ENCODE assay signal across 8 mouse cellular contexts in genomic region chr10:91384372-91384771, GRCm38 (mm10).
DNase-seq lines count a peak whose midpoint lies in the region; ATAC-seq and TF ChIP-seq lines count a peak whose summit lies in the region.

No protein-coding gene starts in this region.

- TF ChIP-seq CTCF in stomach, postnatal 0 days (IDR thresholded peaks at IDR 0.05; ENCODE audit: low read depth), result no peak

- H3K27ac ChIP-seq in stomach, postnatal 0 days (replicated peaks), result no peak overlapping the region
- H3K27ac ChIP-seq in liver, embryonic 11.5 days (ENCODE audit: low read depth, low read length), result no peak overlapping the region

- no peak; the same call in 1 of the 2 replicates for ATAC-seq in stomach, postnatal 0 days (ENCODE audit: low FRiP score, low TSS enrichment)
- no peak for ATAC-seq in liver, embryonic 11.5 days (replicated peaks; ENCODE audit: low FRiP score)

- H3K4me3 ChIP-seq in stomach, postnatal 0 days (ENCODE audit: low read depth, low read length), result no peak overlapping the region
- no peak overlapping the region for H3K4me3 ChIP-seq in liver, embryonic 11.5 days (ENCODE audit: low read depth, low read length)

- H3K9ac ChIP-seq in stomach, postnatal 0 days (ENCODE audit: low read length), result no peak overlapping the region
- H3K9ac ChIP-seq in liver, embryonic 11.5 days (ENCODE audit: low read depth, low read length), result no peak overlapping the region

- 61% methylated on average over 2 of the region's 2 CpGs for WGBS in stomach, postnatal 0 days
- 56% methylated on average over 2 of the region's 2 CpGs for WGBS in liver, embryonic 11.5 days

- H3K27me3 ChIP-seq in stomach, postnatal 0 days (ENCODE audit: control insufficient read depth, insufficient read depth, low read length), result no peaks in the 10 kb centered on the region
- H3K27me3 ChIP-seq in liver, embryonic 11.5 days (replicated peaks; ENCODE audit: control insufficient read depth, insufficient read depth, low read length), result no peaks in the 10 kb centered on the region

- TF ChIP-seq EP300 in stomach, postnatal 0 days (optimal IDR thresholded peaks at IDR 0.05), result no peak

- no peak overlapping the region for H3K4me2 ChIP-seq in stomach, postnatal 0 days (replicated peaks; ENCODE audit: low read depth)
- H3K4me2 ChIP-seq in liver, embryonic 11.5 days, result no peak overlapping the region

- no peaks in the 10 kb centered on the region for H3K9me3 ChIP-seq in stomach, postnatal 0 days (ENCODE audit: control insufficient read depth, low read length)
- no peaks in the 10 kb centered on the region for H3K9me3 ChIP-seq in liver, embryonic 11.5 days (ENCODE audit: control insufficient read depth, low read length)

- DNase-seq in adrenal gland, postnatal 10 days, result peak; percentile 37
- no peak for DNase-seq in adrenal gland, adult 18-20 months (ENCODE audit: low spot score in 2 of 2)
- peak; percentile 1 to 4 for DNase-seq in left cerebral cortex, adult 8-10 months (ENCODE audit: low spot score in 2 of 2)
- no peak for DNase-seq in left cerebral cortex, adult 9 months (ENCODE audit: low spot score in 2 of 2)
- DNase-seq in embryo, embryonic 10.5 days (ENCODE audit: low spot score), result peak; percentile 78
- DNase-seq in left cerebral cortex, postnatal 14 days (ENCODE audit: low spot score in 2 of 2), result peak; percentile 15 to 37
- peak; percentile 38 for DNase-seq in stomach, postnatal 0 days (ENCODE audit: low spot score)
- DNase-seq in liver, embryonic 11.5 days (ENCODE audit: low spot score), result no peak

- no peaks in the 10 kb centered on the region for H3K4me1 ChIP-seq in stomach, postnatal 0 days (replicated peaks; ENCODE audit: control insufficient read depth, insufficient read depth)
- H3K4me1 ChIP-seq in liver, embryonic 11.5 days (replicated peaks; ENCODE audit: control insufficient read depth, insufficient read depth, low read length), result no peaks in the 10 kb centered on the region

- intact Hi-C loops in left cerebral cortex, postnatal 14 days (cut with DNase I), result no loop called here

- no peaks in the 10 kb centered on the region for H3K36me3 ChIP-seq in stomach, postnatal 0 days (ENCODE audit: control insufficient read depth, insufficient read depth, low read length)
- no peaks in the 10 kb centered on the region for H3K36me3 ChIP-seq in liver, embryonic 11.5 days (ENCODE audit: control insufficient read depth, insufficient read depth, low read length)

Comparison
In these comparisons a context has a peak if more than half of its experiments do, and no peak if none do; other contexts are left out.
1. DNase-seq: peak in adrenal gland, postnatal 10 days (single experiment), left cerebral cortex, adult 8-10 months (2 of 2), embryo, embryonic 10.5 days (single experiment), left cerebral cortex, postnatal 14 days (2 of 2) and stomach, postnatal 0 days (single experiment); none in adrenal gland, adult 18-20 months (0 of 2), left cerebral cortex, adult 9 months (0 of 2) and liver, embryonic 11.5 days (single experiment).